Mouse (Mus musculus): ENCODE data around the gene Tom1l2.
A peak's percentile ranks its signal among the peaks of the same experiment; 100 is the strongest.

Tom1l2 gene

DNA sequence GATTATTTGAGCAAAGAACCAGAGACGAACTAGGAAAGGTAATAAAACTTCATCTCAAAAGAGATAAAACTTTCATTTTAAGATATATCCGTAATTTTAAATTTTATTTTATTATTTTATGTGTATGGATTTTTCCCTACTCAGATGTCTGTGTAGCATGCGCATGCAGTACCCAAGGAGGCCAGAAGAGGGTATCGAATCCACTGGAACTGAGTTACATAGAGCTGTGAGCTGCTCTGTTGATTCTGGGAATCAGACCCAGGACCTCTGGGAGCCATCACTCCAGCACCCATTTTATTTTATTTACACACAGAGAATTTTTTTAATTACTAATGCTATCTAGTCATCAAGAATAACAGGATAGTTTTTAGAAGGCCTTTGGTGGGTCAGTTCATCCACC lies 45.9 kb downstream of the Tom1l2 start:
- DNase-seq (ENCODE audit: low read depth, low spot score) = peak; percentile 45

DNA sequence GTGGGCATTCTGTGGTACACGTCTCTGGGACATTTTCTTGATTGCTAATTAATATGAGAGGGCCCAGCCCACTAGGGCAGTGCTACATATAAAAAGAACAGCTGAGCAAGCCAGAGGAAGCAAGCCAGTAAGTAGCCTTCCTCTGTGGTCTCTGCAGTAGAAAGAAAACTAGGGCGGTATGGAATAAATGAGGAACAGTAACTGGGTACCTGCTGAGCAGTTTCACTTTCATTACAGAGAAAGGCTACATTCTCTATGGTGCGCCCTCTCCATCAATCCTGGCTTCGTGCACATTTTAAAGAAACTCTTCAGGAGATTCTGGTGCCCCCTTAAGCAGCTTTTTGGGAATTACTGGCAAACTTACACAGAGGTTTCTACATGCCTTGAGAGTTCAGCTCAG lies 47.1 kb downstream of the Tom1l2 start:
- DNase-seq (ENCODE audit: low read depth, low spot score) = peak; percentile 39

DNA sequence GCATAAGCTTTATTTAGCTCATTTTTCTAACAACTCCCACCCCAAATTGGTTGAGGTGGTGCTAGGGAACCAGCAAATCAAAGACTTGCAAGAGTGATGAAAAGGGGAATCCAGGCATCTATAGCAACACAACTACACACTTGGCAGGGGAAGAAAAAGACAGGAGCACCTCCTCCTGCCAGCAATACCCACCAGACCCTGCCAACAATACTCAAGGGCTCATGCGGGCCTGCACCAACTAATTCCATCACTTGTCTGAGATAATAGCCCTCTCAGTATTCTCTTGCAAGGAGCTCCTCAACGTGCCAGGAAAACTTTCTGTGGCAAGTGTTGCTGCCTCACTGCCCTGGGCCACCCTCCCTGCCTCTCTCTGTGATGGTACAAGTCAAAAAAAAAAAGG lies 49.2 kb downstream of the Tom1l2 start:
- no peak for DNase-seq (ENCODE audit: low read depth, low spot score)

DNA sequence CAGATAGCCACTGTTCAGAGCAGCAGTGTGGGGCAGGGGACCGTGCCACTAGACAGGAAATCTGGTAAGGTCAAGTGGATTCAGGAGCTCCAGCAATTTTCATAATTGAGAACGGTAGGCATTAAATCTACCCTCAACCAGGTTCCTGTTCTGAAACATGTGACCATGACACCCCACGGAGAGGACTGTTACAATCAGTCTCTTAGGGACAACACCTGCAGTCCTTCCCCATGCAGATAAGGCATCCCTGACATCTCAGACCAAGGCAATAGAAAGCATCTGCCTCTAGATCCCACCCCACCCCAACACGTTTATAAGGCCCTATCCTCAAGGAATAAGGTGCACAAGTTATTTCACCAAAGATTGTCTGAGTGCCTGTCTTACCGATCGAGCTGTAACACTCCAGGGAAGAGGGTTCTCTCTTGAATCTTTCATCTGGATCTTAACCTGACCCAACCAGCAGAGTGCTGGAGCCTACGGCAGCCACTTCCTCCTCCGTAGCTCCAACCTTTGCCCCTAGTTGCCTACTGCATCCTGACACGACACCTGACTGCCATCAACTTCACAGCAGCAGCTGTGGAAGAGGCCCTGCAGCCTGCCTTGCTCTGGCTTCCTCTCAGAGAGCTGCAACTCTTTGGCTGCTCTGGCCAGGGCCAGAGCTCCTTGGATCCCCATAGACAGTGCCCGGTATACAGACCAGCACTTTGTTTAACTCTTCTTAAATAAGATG lies 50.2 kb downstream of the Tom1l2 start:
- no peak for DNase-seq (ENCODE audit: low read depth, low spot score)

DNA sequence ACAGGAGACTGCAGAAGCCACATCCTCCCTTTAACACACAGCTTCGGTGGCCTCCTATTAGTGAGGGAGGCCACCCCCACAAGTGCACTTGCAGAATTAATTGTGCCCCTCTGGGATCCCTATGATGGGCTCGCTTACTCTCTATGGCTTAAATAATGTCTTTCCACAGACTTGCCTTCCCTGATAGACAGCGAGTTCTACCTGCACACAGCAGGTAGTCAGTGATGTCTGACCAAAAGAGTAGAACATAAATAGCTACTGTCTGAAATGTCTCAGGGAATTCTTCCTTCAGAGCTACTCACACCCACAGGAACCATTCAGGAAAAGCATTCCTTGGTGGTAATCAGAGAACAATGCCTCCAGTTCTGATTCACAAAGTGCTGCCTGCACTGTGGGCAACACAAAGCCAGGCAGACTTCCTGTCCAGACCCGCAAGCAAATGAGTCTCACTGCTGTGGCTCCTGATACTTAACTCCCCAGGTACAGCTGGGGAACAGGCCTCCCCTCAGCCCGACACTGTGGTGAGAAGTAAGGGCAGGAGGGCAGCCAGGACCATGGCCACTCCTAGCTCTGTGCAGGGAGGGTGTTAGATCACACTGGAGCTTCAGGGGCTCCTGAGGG lies 51.0 kb downstream of the Tom1l2 start:
- no peak for DNase-seq (ENCODE audit: low read depth, low spot score)

DNA sequence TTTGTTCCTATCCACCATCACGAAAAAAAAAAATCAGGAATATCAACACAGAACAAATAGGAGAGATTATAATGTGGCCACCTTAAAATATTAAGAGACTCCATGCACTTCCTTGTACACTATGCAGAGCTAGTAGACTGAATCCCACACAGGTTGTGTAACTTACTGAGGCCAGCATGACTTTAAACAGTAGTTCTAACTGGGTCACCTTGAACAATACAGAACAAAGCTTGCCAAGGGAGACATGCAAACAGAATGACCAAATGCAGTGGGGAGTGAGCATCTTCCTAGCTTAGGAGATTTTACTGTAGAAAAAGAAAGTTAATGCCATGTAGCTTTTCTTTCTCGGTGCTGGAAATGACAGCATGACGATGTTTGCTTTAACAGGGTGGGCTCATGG lies 52.4 kb downstream of the Tom1l2 start:
- DNase-seq (ENCODE audit: low read depth, low spot score) = no peak

DNA sequence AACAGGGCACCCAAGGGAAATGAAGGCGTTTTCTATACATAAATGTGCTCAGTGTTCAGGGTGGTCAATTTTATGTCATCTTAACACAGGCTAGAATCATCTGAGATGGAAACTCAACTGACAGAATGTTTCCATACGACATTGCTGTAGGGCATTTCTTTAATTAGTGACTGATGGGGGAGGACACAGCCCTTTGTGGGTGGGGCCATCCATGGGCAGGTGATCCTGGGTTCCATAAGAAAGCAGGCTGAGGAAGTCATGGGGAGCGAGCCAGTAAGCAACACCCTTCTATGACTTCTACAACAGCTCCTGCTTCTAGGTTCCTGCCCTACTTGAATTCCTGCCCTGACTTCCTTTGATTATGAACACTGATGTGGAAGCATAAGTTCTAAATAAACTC lies 54.9 kb downstream of the Tom1l2 start:
- no peak for DNase-seq (ENCODE audit: low read depth, low spot score)

DNA sequence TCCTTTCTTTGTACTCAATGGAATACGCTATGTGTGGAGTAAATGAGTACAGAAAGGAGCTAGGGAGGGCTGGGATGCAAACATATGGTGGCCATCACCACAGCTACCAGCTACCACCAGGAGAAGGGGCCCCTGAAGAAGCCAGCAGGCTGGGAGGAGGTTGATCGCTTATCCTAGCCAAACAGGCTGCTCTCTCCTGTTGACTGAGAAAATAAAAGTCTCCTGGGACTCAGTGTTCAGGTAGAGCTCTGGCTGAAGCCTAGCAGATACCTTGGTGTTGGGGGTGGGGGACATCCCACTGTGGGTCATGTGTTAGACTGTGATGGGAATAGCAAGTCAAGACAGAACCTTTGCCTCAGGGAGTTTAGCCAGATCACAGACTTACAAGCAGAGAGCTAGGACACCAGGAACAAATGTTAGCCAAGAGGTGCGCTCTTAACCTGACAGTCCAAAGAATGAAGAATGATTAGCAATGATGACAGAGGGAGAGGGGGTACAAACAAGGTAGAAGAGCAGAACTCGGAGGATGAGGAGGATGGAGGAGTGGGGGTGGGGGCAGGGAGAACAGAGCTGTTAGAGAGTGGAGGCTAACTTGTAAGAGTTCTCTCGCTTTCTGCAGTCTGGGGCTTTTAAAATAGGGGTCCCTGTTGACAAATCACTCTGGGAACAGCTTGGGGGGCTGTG lies 57.9 kb downstream of the Tom1l2 start:
- DNase-seq (ENCODE audit: low read depth, low spot score) = no peak

DNA sequence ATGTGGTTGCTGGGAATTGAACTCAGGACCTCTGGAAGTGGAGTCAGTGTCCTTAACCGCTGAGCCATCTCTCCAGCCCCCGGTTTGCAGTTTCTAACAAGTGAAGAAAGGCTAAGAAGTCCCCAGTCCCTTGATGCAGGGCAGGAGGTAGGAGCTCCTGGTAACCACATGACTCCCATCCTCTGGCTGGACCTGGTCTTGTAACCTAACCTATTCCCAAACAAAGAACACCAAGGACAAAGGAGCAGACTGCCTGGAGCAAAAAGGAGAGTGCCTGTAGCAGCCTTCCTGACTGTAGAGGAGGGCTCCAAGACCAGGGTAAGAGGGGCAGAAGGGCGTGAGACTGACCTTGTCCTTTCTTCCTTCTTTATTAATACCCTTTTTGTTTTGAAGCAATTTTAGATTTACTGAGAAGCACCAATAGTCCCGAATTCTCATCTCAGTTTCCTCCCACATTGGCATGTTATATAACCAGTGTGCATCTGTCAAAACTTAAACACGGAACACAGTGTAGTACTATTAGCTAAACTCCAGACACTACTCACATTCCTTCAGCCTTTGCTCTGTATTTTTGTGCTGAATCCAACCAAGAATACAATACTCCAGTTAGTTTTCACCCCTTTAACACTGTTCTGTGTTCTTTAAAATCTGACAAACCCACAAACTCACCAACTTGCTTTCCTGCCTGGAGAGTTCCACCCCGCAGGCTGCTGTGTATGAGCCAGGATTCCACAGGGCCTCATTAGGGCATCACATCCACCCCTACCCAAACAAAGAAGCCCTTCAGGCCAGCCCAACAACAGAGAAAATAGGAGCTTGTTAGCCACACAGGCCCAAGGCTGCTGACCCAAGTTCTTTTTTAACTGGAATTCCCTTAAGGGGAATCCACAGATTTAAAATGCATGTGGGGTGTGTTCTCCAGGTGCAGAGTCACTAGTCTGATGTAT lies 58.7 kb downstream of the Tom1l2 start:
- DNase-seq (ENCODE audit: low read depth, low spot score) = no peak

DNA sequence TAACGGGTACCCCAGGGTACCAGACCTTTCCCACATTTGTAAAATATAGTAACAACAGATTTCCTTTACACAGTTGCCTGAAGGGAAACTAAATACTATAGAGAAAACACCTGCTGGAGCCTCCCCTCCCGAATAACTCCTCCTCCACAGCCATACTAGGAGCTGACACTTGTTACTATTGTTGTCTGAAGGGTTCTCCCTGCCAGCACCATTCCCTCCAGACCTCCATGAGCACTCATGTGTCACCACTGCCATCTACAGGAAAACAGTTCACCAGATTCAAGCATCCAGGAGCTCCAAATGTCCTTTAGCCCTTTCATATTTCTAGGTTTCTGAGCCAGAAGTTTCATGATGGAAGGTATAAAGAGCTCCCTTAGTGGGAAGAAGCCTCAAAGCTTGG lies 60.0 kb downstream of the Tom1l2 start:
- peak; percentile 30 for DNase-seq (ENCODE audit: low read depth, low spot score)

DNA sequence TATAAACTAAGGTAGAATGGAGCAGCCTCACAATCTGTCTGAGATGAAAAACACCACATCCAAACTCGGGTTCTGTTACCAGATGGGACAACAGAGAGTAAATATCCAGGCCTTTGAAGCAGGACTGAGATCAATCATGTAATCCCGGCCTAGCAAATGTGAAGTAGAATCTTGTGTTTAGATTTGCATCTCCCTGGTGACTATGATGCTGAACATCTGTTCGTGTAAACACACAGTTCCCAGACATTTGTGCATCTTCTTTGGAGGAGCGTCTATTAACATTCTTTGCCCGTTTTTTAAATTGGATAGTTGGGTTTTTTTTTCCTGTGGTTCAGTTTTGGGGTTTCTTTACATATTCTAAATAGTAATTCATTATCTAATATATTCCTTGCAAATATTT lies 63.7 kb downstream of the Tom1l2 start:
- DNase-seq (ENCODE audit: low read depth, low spot score) = no peak

DNA sequence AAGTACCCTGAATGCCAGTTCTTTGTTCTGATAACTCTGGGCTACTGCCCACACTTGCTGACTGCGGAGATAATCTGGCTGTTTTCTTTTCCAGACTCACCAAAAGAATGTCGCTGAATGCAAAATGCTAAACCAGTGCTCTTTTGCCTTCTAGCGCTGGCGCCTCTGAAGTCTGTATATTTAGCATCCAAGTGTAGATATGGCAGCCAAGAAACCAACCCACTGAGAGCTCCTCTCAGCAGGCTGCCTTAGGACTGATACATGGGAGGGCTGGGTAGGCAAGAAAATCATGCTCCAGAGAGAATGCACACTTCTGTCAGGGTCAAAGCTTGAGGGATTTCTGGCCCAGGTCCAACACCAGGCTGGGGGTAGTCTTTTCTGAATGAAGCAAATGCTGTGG lies 66.4 kb downstream of the Tom1l2 start:
- DNase-seq (ENCODE audit: low read depth, low spot score) = no peak

DNA sequence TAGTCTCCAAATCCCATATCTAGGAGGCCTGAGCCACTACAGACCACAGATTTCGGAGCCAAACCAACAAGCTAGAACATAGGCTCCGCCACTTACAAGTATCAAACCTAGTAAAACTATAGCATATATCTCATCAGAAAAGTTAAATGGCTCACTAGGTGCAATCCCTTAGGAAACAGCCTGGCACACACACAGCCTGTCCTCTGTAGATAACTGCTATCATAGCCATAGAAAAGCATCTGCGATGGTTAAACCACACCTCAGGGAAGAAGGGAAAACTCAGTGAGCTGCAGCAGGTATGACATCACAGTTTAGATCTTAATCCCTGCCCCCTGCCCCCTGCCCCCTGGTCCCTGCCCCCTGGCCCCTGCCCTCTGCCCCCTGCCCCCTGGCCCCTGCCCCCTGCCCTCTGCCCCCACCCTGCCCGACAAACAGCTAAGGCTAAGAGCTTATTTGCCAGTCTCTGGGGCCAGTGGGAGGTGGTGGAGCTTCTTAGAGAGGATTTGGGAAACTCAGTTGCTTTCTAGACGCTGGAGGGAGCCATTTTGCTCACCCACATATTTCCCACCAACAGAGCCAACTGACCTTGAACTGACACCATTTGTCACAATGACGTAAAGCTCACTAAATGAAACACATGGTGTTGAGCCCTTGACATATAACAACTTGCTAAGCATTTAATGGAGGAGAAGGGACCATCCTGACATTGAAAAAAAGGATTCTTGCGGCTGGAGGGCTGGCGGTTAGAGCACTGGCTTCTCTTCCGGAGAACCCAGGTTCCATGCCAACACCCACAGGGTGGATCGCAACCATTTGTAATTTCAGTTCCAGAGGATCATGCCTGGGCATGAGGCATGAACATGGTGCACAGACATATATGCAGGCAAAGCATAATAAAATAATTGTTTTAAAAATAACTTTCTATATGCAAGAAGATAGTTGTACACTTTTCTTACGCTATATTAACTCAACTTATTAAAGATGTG lies 72.0 kb downstream of the Tom1l2 start:
- DNase-seq (ENCODE audit: low read depth, low spot score) = no peak

DNA sequence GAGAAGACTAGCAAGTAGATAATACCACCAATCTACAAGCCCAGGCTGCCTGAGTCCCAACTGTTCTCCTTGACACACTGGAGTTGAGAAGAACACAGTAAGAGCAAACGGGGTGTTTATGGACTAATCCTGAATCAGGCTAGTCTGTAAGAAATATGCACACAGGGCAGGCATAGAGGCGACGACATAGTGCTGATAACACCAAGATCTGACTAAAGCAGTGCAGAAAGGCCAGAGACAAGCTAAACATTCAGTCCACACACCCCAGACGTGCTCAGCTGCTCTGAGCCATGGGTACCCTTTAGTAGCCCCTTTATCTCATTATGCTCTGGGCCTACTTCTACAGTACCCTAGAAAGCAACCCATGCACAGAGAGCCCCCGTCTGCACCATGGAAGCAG lies 73.2 kb downstream of the Tom1l2 start:
- DNase-seq (ENCODE audit: low read depth, low spot score) = no peak

DNA sequence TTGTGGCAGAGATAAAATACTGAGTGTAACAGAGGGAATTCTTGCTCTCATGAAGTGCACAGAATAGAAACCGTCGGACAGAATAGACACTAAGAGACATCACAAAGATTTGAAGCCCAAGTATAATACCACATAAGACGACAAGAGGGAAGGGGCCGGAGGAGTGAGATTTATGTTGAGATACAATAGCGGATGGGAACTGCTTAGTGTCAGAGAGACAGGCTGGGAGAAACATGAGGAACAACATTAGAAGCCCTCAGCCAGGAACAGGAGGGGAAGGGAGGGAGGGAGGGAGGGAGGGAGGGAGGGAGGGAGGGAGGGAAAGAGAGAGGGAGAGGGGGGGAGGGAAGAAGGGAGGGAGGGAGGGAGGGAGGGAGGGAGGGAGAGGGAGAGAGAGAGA lies 74.9 kb downstream of the Tom1l2 start:
- no peak for DNase-seq (ENCODE audit: low read depth, low spot score)

DNA sequence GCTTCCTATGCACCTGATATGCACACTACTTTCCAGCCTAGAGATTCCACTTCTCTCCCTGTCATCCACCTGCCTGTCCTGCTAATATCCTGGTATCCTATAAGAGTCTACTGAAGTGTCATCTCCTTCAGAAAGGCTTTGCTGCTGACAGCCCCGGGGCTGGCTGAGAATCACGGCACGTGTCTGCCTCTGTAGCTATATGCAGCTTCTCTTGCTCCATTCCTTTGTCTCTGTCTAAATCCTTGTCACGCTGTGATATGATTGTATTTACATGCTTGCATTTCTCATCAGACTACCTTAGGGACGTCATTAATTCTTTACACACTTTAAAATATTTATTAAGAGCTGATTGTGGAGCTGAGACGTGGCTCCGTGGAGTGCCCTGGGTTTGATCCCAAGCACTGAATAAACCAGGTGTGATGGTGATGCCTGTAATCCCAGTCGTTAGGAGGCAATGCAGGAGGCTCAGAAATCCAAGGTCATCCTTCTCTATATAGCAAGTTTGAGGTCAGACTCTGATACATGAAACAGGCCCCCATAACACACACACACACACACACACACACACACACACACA lies 75.5 kb downstream of the Tom1l2 start:
- DNase-seq (ENCODE audit: low read depth, low spot score) = no peak

DNA sequence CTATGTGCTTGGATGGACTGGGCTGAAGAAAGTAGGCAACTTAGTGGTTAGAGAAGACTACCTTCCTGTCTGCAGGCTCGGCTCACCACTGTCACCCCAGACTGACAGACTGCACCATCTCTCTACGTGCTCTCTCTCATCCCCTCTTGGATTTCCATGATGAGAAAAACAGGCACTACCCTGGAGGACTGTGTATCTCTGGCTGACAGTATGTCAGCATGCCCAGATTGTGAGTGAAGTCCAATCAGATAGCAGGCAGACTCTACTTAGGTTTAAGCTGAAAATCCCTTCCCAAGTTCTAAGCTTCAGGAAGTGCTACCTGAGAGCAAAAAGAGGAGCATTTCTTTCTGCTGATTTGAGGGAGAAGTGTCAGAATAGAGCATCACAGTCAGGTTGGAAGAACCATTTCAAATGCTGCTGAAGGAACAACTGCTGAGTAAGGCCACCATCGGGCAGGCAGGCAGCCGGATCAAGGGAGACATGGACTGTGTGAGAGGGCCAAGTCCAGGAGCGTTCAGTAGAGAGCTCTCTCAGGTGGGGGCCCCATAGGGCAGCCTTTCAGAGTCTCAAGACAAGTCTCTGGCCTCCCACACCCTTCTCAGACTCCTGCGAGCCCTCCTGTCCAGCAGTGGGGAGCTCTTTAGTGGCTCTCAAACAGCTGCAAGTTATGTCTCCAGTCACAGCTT lies 76.2 kb downstream of the Tom1l2 start:
- no peak for DNase-seq (ENCODE audit: low read depth, low spot score)

DNA sequence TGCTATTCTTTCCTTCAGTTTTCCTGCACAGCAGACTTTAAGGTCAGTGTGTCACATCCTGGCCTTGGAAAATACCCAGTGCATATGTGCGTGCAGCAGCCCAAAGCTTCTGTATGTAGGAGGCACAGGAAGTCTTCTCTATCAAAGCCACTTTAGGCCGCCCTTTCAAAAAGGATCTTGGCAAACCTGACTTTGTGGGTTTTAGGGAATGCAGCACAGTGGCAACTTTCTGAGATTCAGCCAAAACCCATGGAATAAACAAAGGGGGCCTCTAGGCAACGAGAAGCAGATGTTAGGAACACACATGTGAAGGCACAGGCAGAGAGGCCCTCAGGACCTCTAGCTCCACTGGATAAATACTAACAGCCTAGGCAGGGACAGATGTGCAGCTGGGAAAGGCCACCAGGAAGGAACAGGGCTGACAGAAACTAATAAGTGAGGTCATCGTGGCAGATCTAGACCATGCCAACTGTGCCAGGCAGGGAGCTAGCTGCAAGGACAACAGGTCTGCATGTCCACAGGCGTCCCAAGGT lies 79.4 kb downstream of the Tom1l2 start:
- no peak for DNase-seq (ENCODE audit: low read depth, low spot score)

DNA sequence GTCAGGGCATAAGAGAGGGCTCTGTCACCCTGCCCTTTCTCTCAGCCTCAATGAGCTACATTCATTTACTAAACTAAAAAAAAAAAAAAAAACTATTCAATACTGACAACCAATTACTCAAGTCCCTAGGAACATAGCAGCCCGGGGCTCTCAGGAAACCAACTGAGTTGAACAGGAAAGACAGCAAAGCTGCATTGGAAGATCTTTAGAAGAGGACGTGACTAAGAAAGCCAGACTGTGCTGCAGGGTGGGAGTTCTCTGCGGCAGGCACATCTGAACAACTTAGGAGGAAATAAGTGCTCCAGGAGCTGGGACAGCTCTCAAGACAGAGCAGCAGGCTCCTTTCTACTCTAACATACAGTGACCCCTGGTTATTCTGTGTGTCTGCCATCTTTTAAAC lies 84.1 kb downstream of the Tom1l2 start:
- DNase-seq (ENCODE audit: low read depth, low spot score) = no peak
